Mouse (Mus musculus): ENCODE results near the gene Gpr68. TPM values are rescaled to one million over a fixed set of nuclear protein-coding genes. Genes with fewer than 3 reads are reported as not detected.

Gene Gpr68
- polyA plus RNA-seq, 1 experiment = not detected

DNA sequence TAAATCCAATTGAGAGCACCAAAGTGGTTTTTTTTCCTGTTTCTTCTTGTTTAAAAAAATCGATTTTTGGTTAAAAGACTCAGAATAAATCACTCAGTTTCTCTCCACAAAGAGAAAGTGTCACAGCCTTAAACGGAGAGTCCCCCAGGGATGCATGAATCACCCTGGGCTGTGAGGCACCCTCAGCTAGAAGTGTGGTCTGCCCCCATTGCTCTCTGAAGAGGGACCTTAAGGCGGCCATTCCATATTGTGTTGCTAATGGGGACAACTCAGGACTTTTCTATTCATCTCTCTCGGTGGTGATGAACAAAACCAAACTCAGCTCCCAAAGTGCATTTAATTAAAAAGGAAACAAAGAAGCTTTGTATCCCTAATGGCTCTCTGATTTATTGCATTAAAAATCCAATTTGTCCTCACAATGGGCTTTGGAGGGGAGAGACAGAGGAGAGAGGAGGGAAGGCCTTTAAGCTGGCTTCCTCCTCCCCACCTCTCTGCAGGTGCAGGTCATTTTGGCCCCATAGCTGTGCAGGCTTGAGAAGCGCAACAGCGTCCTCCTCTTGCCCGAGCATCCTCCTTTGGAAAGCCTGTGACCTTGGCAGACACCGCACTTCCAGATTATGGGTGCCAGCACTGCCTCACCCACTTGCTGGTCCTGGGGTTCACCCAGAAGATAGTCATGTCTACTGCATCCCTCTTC, 76.2 kb downstream of the Gpr68 start:
- TF ChIP-seq TAL1 (IDR thresholded peaks at IDR 0.05; ENCODE audit: low read length) = no peak
- no peak for TF ChIP-seq GATA1 (IDR thresholded peaks at IDR 0.05; ENCODE audit: low read length)
- Histone ChIP-seq H3K4me1 (ENCODE audit: control insufficient read depth) (no peaks in the 10 kb centered on the region), H3K36me3 (ENCODE audit: control insufficient read depth) (no peaks in the 10 kb centered on the region), H3K27me3 (ENCODE audit: control insufficient read depth) (no peaks in the 10 kb centered on the region), H3K4me3 (replicated peaks) (no peak overlapping the region), H3K9me3 (ENCODE audit: control insufficient read depth, low read length) (no peaks in the 10 kb centered on the region)

DNA sequence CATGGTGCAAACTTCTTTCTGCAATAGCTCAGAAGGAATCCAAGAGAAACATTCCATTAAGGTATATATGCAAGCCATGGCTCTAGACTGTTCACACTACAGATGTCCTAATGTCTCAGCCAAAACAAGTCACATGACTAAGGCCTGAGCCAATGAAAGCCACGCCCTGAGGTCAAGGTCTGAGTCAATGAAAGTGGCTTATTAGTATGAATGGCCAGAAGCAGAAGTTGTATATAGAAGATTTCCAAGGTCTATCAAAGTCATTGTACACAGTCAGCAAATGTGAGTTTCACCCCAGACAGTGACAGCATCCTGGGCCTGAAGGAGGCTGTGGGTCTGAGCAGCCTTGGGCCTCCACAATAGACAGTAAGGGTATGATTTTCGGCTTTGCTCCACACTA, 77.0 kb downstream of the Gpr68 start:
- no peaks in the 10 kb centered on the region for H3K4me1 ChIP-seq (ENCODE audit: control insufficient read depth)
- H3K4me3 ChIP-seq (replicated peaks) = no peak overlapping the region
- TF ChIP-seq TAL1 (IDR thresholded peaks at IDR 0.05; ENCODE audit: low read length) (no peak), GATA1 (IDR thresholded peaks at IDR 0.05; ENCODE audit: low read length) (no peak)
- H3K27me3 ChIP-seq (ENCODE audit: control insufficient read depth) = no peaks in the 10 kb centered on the region
- H3K36me3 ChIP-seq (ENCODE audit: control insufficient read depth) = no peaks in the 10 kb centered on the region
- no peaks in the 10 kb centered on the region for H3K9me3 ChIP-seq (ENCODE audit: control insufficient read depth, low read length)

Other genes starting within 250 kb of the Gpr68 start
- 0.10 and 0.15 TPM in 2 replicates for gene Rps6ka5, start 181.2 kb downstream of the Gpr68 start, polyA plus RNA-seq (2012)
- gene Dglucy, start 129.1 kb downstream of the Gpr68 start, polyA plus RNA-seq (2012) = 0.03 TPM in 1 of 2 replicates, not detected in the other
- gene Ccdc88c, start 120.9 kb upstream of the Gpr68 start, polyA plus RNA-seq (2012) = 4.8 and 4.9 TPM in 2 replicates
- gene Ppp4r3a, start 175.5 kb upstream of the Gpr68 start, polyA plus RNA-seq (2012) = 1.8 and 2.2 TPM in 2 replicates

Data from erythroblast, embryonic 14.5 days (primary cell).